Mouse (Mus musculus) CH12F3 (cell line): Measurements from ENCODE around the gene Gga2.

Experiments
- in situ Hi-C: fragments of 300-500 bp; cut with MboI; formaldehyde crosslinking; loops from 2 replicates; pipeline ENCODE4 v1.14.3; 2020; ENCODE audit warnings: low sequenced_read_pairs

The Gga2 gene

GRCm38 (mm10) chr7:122020667-122021354 is at the start of gene Gga2:
Gene Gga2 (minus strand): TSS chr7:122021222.
- in situ Hi-C loops = no loop called here

GRCm38 (mm10) chr7:122067517-122068381 is 46.7 kb upstream of the Gga2 start:
- in situ Hi-C loops = no loop called here

GRCm38 (mm10) chr7:122066945-122067516 is 46.0 kb upstream of the Gga2 start, which contains the start of the genes Ubfd1 and Ears2:
Gene Ubfd1 (plus strand): TSS chr7:122067175.
Gene Ears2 (minus strand): TSS chr7:122067263.
- in situ Hi-C loops = no loop called here

GRCm38 (mm10) chr7:122066102-122066944 is 45.3 kb upstream of the Gga2 start:
- in situ Hi-C loops = no loop called here

- in situ Hi-C loops = no loop called here
Measured at GRCm38 (mm10) chr7:122065656-122066055, 44.6 kb upstream of the Gga2 start.

GRCm38 (mm10) chr7:122056633-122057032 is 35.6 kb upstream of the Gga2 start:
- in situ Hi-C loops = no loop called here

GRCm38 (mm10) chr7:122050834-122051233 is 29.8 kb upstream of the Gga2 start:
- in situ Hi-C loops = no loop called here

GRCm38 (mm10) chr7:122048191-122048590 is 27.2 kb upstream of the Gga2 start:
- in situ Hi-C loops = no loop called here

- in situ Hi-C loops = no loop called here
Measured at GRCm38 (mm10) chr7:122046813-122047212, 25.8 kb upstream of the Gga2 start.

- in situ Hi-C loops = no loop called here
Measured at GRCm38 (mm10) chr7:122045711-122046110, 24.7 kb upstream of the Gga2 start.

- in situ Hi-C loops = no loop called here
Measured at GRCm38 (mm10) chr7:122045181-122045634, 24.2 kb upstream of the Gga2 start.

GRCm38 (mm10) chr7:122044106-122044505 is 23.1 kb upstream of the Gga2 start:
- in situ Hi-C loops = no loop called here

GRCm38 (mm10) chr7:122034348-122034747 is 13.3 kb upstream of the Gga2 start:
- in situ Hi-C loops = no loop called here

GRCm38 (mm10) chr7:122033371-122033770 is 12.3 kb upstream of the Gga2 start:
- in situ Hi-C loops = no loop called here

- in situ Hi-C loops = no loop called here
Measured at GRCm38 (mm10) chr7:122022131-122022530, 1.1 kb upstream of the Gga2 start.

- in situ Hi-C loops = no loop called here
Measured at GRCm38 (mm10) chr7:122020273-122020666, 752 bp downstream of the Gga2 start.

GRCm38 (mm10) chr7:122018978-122019377 is 2.0 kb downstream of the Gga2 start:
- in situ Hi-C loops = no loop called here

- in situ Hi-C loops = no loop called here
Measured at GRCm38 (mm10) chr7:122018247-122018646, 2.8 kb downstream of the Gga2 start.

GRCm38 (mm10) chr7:122015734-122016133 is 5.3 kb downstream of the Gga2 start:
- in situ Hi-C loops = no loop called here

- in situ Hi-C loops = no loop called here
Measured at GRCm38 (mm10) chr7:122015105-122015504, 5.9 kb downstream of the Gga2 start.

- in situ Hi-C loops = no loop called here
Measured at GRCm38 (mm10) chr7:122012949-122013348, 8.1 kb downstream of the Gga2 start.
